Mouse (Mus musculus): Measurements from ENCODE around the gene Abcc12.

DNA sequence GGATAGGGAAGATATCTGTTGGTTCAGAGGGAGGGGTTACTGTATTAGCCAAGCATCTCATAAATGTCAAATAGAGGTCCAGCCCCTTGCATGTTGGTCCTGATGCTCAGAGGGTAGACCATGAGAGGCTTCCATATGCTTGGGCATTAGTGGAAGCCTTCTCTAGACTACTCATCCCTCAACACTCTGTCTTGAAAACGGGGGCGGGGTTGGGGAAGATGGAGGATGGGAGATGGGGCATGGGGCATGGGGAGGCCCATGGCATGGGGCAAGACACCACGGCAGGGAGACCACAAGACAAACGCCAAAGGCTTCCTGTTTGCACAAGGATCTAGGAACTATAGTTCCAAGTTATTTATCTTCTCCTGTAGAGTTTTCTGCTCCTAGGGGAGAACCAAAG, 106.0 kb downstream of the Abcc12 start:
- TF ChIP-seq CTCF (IDR thresholded peaks at IDR 0.05; ENCODE audit: low read depth) (no peak), EP300 (IDR thresholded peaks at IDR 0.05; ENCODE audit: low read depth) (no peak)

All from liver, embryonic 14.5 days (tissue).